Mouse (Mus musculus) olfactory bulb, adult 2 months (tissue): ENCODE measurements around the gene Sgsm2. TPM values are rescaled to one million over a fixed set of nuclear protein-coding genes. Genes with fewer than 3 reads are reported as not detected.
"Not testable (repeated sequence)": the region's sequence is repeated elsewhere in the genome, so short reads cannot be mapped to it uniquely, and the experiment has no call there.

ENCODE experiments used
- H3K27ac ChIP-seq: fragments of 200-500 bp; 2 replicates; pipeline ENCODE4 v1.5.1; 2012; ENCODE audit warnings: low read depth, low read length; ENCODE audit not compliant: insufficient read depth
- H3K4me1 ChIP-seq: fragments of 200-500 bp; 2 replicates; pipeline ENCODE4 v1.6.1; 2012; ENCODE audit warnings: low read length; ENCODE audit not compliant: control insufficient read depth, insufficient read depth
- H3K4me3 ChIP-seq: fragments of 200-500 bp; 2 replicates; pipeline ENCODE4 v1.5.1; 2012; ENCODE audit warnings: mild to moderate bottlenecking, low read depth, low read length, moderate library complexity; ENCODE audit not compliant: insufficient read depth
- CTCF ChIP-seq: fragments of 200-500 bp; IDR thresholded peaks from 2 replicates; pipeline ENCODE4 v1.5.1; 2012; ENCODE audit warnings: low read depth, mild to moderate bottlenecking, low read length, moderate library complexity; ENCODE audit not compliant: insufficient read depth
- POLR2A ChIP-seq: fragments of 200-500 bp; IDR thresholded peaks from 2 replicates; pipeline ENCODE4 v1.6.1; 2012; ENCODE audit warnings: mild to moderate bottlenecking, low read depth, low read length, moderate library complexity; ENCODE audit not compliant: insufficient read depth
- WGBS: fragments of 180-500 bp; shearing (Covaris S2); methylation state at CpG from one replicate; pipeline ENCODE4 v1.1.7; 2018; 5-methylcytosine and 5-hydroxymethylcytosine counted together
- polyA plus RNA-seq: library from polyadenylated mRNA; stranded (reverse); fragments of >200 nt; gene quantifications from 2 replicates; pipeline ENCODE4 v1.2.4, GENCODE M21; 2012; ENCODE audit warnings: low replicate concordance; ENCODE audit not compliant: missing spikeins, insufficient read depth, insufficient read length

Sgsm2 gene
- polyA plus RNA-seq, 1 experiment: not detected

DNA sequence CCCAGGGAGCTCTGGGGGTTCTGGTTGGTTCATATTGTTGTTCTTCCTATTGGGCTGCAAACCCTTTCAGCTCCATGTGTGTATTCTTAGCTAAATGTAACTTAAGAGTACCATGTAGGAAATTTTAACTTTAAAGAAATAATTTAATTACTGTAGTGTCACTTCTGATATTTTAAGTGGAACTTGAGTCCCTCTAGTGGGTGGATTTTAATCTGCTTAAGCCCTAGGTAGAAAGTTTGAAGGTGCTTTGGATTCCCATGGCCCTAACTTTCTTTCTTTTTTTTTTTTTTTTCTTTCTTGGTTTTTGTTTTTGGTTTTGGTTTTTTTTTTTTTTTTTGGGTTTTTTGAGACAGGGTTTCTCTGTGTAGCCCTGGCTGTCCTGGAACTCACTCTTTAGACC is 81.1 kb downstream of the Sgsm2 start:
- H3K4me3 ChIP-seq: no peak overlapping the region
- no peak for TF ChIP-seq CTCF
- no peak for TF ChIP-seq POLR2A
- H3K4me1 ChIP-seq: no peaks in the 10 kb centered on the region
- H3K27ac ChIP-seq: no peak overlapping the region

DNA sequence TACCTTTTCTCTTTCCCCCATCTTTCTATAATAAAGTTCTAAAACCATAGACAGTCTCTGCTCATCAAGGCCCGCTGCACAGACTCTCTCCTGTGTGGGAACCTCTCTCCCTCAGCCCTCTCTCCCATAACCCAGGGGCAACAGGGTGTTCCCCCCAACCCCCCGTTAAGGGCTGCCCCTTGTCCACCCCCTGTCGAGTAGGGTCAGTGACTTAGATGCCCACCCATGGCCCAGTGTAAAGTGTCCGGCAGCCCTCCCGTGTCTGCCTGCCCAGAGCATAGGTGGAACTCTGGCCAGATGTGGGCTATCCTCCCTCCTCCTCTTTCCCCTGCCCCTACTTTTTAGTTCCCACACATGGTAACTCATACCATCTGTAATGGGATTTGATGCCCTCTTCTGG is 85.3 kb downstream of the Sgsm2 start:
- Histone ChIP-seq H3K4me1 (no peaks in the 10 kb centered on the region), H3K4me3 (no peak overlapping the region), H3K27ac (no peak overlapping the region)
- 94% methylated on average over 5 of the region's 5 CpGs for WGBS
- TF ChIP-seq CTCF: no peak
- no peak for TF ChIP-seq POLR2A

DNA sequence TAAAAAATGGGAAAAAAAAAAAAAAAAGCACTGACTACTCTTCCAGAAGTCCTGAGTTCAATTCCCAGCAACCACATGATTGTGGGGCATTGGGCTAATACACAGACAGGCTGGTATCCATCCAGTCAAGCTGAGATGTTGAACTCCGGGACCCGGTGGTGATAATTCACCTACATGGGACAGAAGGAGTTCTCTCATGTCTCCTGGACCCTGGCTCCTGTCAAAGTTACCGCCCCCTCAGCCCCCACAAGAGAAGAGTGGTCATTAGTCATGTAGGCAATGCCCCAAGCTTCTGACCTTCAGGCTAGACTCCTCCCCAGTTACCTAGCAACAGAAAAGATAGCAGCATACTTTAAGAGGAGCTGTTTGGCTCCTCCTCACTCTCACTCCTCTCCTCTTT is 85.8 kb downstream of the Sgsm2 start:
- 96% methylated on average over 3 of the region's 3 CpGs for WGBS
- not testable (repeated sequence) for H3K4me1 ChIP-seq, H3K27ac ChIP-seq, H3K4me3 ChIP-seq

DNA sequence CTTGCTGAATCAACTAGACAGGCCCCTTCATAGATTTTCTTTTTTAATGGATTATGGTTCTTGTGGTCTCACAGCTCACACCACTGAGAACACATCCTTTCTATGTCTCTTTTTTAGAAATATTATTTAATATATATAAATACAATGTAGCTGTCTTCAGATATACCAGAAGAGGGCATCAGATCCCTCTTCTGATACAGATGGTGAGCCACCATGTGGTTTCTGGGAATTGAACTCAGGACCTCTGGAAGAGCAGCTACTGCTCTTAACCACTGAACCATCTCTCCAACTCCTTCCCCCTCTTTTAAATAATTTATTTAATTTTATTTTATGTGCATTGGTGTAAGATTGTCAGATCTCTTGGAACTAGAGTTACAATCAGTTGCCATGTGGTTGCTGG is 86.7 kb downstream of the Sgsm2 start:
- Histone ChIP-seq H3K4me1 (no peaks in the 10 kb centered on the region), H3K27ac (no peak overlapping the region), H3K4me3 (no peak overlapping the region)
- TF ChIP-seq CTCF: no peak
- no peak for TF ChIP-seq POLR2A

DNA sequence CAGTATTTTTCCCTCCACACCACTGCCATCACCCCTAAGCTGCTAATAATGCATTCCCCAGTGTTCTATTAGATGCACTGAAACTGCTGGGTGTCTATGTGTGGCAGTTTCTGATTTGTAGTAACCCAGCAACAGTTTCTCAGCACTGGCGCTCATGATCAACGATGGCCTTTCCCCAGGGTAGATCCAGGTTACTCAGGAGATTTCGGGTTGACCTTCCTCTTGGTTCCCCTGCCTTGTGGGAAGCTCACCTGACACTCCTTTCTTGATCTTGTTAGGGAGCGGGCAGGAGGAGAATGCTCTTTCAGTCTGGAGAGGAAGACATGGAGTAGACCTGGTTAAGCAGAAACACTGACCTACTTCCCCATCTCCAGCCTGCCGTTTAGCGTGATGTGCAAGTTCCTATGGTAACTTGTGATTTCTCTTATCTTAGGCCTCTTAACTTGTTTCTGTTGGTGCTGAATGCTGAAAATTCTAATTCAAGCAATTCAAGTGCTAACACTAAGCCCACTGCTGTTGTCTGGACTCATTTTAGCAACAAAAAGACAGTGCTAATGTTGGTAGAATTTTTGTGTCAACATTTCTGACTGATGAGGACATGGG is 88.5 kb downstream of the Sgsm2 start:
- no peak for TF ChIP-seq CTCF
- TF ChIP-seq POLR2A: no peak
- H3K27ac ChIP-seq: no peak overlapping the region
- 79% methylated on average over 6 of the region's 6 CpGs for WGBS
- H3K4me1 ChIP-seq: no peaks in the 10 kb centered on the region
- no peak overlapping the region for H3K4me3 ChIP-seq

DNA sequence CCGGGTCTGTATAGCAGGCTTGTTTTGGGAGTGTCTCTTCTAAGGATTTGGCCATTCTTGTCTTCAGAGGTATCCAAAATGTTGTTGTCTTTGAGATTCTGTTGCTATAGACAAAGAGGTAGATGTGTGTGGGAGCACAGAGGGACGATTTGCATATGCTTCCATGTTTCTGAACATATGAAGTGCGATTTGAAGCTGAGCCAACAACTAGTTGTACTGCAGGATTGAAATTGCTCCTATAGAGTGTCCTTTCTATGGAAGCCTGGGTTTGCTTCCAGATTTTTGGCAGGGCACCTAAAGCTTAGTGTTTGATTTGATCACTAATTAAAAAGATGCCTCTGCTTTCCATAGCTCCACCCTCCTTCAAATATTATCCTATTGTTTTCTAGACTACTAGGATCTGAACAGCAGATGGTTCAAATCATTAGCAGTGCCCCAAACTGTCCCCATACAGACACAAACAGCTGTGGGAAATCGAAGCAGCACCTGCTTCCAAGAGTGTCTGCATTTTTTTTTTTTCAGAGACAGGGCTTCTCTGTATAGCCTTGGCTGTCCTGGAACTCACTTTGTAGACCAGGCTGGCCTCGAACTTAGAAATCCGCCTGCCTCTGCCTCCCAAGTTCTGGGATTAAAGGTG is 89.5 kb downstream of the Sgsm2 start:
- WGBS: 87% methylated on average over 6 of the region's 6 CpGs
- Histone ChIP-seq H3K4me1 (no peaks in the 10 kb centered on the region), H3K4me3 (no peak overlapping the region), H3K27ac (no peak overlapping the region)
- TF ChIP-seq POLR2A (no peak), CTCF (no peak)

DNA sequence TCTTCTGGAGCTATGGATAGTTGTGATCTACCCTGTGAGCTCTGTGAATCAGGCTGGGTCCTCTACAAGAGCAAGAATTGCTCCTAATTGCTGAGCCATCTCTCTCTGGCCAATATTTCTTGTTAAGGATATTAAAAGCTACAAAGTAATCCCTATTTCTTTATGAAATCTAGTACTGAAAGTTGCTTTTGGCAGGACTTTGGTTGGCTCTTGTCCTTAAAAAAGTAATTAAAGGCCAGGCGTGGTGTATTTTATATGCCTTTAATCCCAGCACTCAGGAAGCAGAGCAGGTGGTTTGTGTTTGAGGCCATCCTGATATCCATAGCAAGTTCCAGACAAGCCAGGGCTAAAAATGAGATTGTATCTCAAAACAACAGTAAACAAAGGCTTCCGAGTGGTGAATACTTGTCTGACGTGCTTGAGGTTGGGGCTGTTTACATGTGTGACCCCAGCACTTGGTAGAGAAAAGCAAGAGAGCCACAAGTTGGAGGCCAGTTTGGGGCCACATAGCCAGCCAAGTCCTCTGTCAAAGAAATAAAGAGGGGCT is 92.7 kb downstream of the Sgsm2 start:
- TF ChIP-seq POLR2A (no peak), CTCF (no peak)
- WGBS: 80% methylated on average over 3 of the region's 3 CpGs
- Histone ChIP-seq H3K4me3 (no peak overlapping the region), H3K27ac (no peak overlapping the region), H3K4me1 (no peaks in the 10 kb centered on the region)

DNA sequence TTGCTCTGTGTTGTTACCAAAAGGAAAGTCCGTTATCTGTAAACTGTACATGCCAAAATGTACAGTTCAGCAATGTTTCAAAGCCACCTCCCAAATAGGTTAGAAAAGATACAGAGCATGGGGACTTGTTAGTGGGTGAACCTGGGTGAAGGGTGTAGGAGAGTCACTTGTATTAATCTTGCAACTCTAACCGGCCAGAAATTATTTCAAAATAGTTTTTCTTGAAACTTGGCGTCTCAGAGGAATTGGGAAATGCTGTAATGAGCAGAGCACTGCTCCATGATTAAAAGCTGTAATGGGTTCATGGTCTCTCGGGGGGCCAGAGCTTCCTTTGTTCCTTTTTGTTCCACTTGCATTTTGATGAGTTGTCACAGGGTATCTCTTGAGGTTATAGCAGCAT is 96.2 kb downstream of the Sgsm2 start:
- TF ChIP-seq CTCF: no peak
- 77% methylated on average over 4 of the region's 4 CpGs for WGBS

More for the DNA sequence above, 96.2 kb downstream of the Sgsm2 start:
- H3K27ac ChIP-seq: no peak overlapping the region
- no peaks in the 10 kb centered on the region for H3K4me1 ChIP-seq
- H3K4me3 ChIP-seq: no peak overlapping the region

Other genes with a start within 250 kb of the Sgsm2 start
- gene Cluh, start 247.6 kb downstream of the Sgsm2 start, polyA plus RNA-seq: not detected in 2 replicates
- 132 and 143 TPM in 2 replicates for gene Pafah1b1, start 172.4 kb downstream of the Sgsm2 start, polyA plus RNA-seq
- gene Mettl16, start 126.2 kb downstream of the Sgsm2 start, polyA plus RNA-seq: not detected in 2 replicates
- not detected in 2 replicates for gene Mnt, start 66.1 kb downstream of the Sgsm2 start, polyA plus RNA-seq
- not detected in 2 replicates for gene Tsr1, start 1.0 kb upstream of the Sgsm2 start, polyA plus RNA-seq
- 86.4 TPM in 1 of 2 replicates, not detected in the other for gene Smg6, start 28.8 kb upstream of the Sgsm2 start, polyA plus RNA-seq
- gene Srr, start 28.9 kb upstream of the Sgsm2 start, polyA plus RNA-seq: not detected in 2 replicates